Mouse (Mus musculus): Measurements from ENCODE around the gene Kmt2d. TPM values are rescaled to one million over a fixed set of nuclear protein-coding genes. Genes with fewer than 3 reads are reported as not detected.

Kmt2d gene
- polyA plus RNA-seq, 1 experiment from 2014 or later, result 13.7 TPM

DNA sequence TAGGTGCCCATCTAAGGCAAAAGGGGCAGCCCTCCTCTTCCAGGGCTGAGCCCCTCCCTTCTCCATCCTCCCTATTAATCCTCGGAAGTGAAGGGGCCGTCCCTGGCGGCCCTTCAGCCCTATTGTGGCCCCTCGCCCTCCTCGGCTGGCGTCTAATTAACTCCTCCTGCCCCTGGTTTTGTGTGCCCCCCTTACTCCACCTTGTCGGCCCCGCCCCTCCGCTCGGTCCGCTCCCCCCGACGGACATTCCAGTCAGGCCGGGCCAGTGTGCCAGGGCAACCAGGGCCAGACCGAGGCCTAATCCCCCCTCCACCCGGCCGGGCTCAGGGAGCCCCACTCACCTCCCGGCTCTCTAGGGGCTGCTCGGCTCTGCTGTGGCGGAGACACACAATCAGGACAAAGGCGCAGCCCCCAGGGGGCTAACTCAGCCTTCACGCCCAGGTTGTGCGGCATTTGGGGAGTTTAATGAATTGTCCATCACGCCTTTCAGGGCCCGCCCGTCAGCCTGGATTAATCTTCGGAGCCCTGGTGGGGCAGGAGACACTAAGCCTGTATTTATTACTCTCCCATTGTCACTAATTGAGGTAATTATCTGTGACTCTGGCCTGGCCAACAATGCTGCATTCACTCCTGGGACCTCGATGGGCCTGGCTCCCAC, 73.0 kb downstream of the Kmt2d start:
- no peak overlapping the region for H3K27ac ChIP-seq
- 0 out of 2 replicates have a peak overlapping the region, but pooled peaks have one; percentile 7 for H3K9ac ChIP-seq
- 0 out of 2 replicates have a peak overlapping the region, but pooled peaks have one; percentile 1 for H3K4me3 ChIP-seq
- WGBS, result under 1% methylated on average over 28 of the region's 28 CpGs
- H3K4me1 ChIP-seq, result peaks cover 27% of the 10 kb centered on the region
- peak; percentile 87 for ATAC-seq
- peak overlapping the region; percentile 41 for H3K4me2 ChIP-seq
- H3K27me3 ChIP-seq, result peaks cover 97% of the 10 kb centered on the region
- H3K9me3 ChIP-seq (replicated peaks), result no peaks in the 10 kb centered on the region
- no peaks in the 10 kb centered on the region for H3K36me3 ChIP-seq (ENCODE audit: poor library complexity, severe bottlenecking)

DNA sequence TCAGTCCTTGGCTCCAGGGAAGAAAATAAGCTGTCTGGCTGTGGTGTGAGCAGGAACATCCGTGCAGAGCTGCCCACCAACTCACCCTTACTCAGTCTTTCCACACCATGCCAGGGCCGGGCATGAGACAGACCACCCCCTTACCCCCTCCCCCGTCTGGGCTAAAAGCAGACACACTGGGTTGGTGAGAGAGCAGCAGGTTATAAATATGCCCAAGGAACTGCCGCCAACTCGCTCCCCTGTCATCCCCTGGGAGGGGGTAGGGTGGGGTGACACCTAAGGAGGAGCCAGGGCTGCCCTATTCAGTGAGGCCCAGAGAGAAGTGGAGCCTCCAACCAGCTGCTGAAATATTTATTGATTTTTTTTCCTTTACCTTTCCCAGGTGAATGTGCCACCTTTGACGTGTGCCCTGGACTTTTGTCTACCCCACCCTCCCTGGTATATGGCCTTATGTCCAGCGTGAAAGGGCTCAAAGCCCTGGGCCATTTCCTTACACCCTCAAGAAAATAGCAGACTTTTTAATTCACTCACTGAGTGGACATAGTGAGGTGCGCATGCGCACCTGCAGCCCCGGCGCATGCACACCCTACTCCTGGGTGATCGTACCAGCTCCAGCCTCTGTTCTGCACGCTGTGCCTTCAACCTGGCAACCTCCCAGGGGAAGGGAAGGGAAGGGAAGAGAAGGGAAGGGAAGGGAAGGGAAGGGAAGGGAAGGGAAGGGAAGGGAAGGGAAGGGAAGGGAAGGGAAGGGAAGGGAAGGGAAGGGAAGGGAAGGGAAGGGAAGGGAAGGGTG, 74.0 kb downstream of the Kmt2d start:
- H3K27me3 ChIP-seq, result peaks cover 97% of the 10 kb centered on the region
- H3K4me3 ChIP-seq, result no peak overlapping the region
- no peak overlapping the region for H3K27ac ChIP-seq
- H3K9me3 ChIP-seq (replicated peaks), result no peaks in the 10 kb centered on the region
- ATAC-seq, result peak; percentile 54; the same call in 1 of the 2 replicates
- H3K36me3 ChIP-seq (ENCODE audit: poor library complexity, severe bottlenecking), result no peaks in the 10 kb centered on the region
- peaks cover 34% of the 10 kb centered on the region for H3K4me1 ChIP-seq
- 2% methylated on average over 13 of the region's 13 CpGs for WGBS
- H3K9ac ChIP-seq, result no peak overlapping the region
- no peak overlapping the region for H3K4me2 ChIP-seq

DNA sequence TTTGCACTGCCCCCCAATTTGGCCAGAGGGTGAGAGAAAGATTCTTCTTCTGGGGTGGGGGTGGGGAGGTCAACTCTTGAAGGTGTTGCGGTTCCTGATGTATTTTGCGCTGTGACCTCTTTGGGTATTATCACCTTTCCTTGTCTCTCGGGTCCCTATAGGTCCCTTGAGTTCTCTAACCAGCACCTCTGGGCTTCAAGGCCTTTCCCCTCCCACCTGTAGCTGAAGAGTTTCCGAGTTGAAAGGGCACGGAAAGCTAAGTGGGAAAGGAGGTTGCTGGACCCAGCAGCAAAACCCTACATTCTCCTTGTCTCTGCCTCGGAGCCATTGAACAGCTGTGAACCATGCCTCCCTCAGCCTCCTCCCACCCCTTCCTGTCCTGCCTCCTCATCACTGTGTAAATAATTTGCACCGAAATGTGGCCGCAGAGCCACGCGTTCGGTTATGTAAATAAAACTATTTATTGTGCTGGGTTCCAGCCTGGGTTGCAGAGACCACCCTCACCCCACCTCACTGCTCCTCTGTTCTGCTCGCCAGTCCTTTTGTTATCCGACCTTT, 77.8 kb downstream of the Kmt2d start:
- 3% methylated on average over 13 of the region's 13 CpGs for WGBS
- Histone ChIP-seq H3K4me3 (peak overlapping the region; percentile 27; the same call in 1 of the 2 replicates), H3K9ac (no peak overlapping the region), H3K4me1 (peaks cover 40% of the 10 kb centered on the region), H3K36me3 (ENCODE audit: poor library complexity, severe bottlenecking) (no peaks in the 10 kb centered on the region), H3K27ac (no peak overlapping the region), H3K27me3 (peaks cover 97% of the 10 kb centered on the region), H3K4me2 (peak overlapping the region; percentile 46; the same call in 1 of the 2 replicates), H3K9me3 (replicated peaks) (no peaks in the 10 kb centered on the region)
- ATAC-seq, result no peak

DNA sequence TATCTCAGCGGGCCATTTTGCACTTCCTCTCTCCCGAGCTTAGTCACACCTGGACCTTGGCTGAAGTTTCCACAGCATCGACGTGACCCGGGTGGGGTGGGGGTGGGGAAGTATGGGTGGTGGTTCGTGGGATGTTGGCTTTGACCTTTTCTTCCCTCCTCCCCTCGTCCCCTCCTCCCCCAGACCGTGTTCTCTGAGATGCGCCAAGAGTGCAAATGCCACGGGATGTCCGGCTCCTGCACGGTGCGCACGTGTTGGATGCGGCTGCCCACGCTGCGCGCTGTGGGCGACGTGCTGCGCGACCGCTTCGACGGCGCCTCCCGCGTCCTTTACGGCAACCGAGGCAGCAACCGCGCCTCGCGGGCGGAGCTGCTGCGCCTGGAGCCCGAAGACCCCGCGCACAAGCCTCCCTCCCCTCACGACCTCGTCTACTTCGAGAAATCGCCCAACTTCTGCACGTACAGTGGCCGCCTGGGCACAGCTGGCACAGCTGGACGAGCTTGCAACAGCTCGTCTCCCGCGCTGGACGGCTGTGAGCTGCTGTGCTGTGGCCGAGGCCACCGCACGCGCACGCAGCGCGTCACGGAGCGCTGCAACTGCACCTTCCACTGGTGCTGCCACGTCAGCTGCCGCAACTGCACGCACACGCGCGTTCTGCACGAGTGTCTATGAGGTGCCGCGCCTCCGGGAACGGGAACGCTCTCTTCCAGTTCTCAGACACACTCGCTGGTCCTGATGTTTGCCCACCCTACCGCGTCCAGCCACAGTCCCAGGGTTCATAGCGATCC, 78.6 kb downstream of the Kmt2d start:
- H3K27ac ChIP-seq, result no peak overlapping the region
- H3K4me1 ChIP-seq, result peaks cover 33% of the 10 kb centered on the region
- H3K9ac ChIP-seq, result no peak overlapping the region
- WGBS, result under 1% methylated on average over 75 of the region's 75 CpGs
- peak overlapping the region; percentile 27 for H3K4me3 ChIP-seq
- H3K27me3 ChIP-seq, result peaks cover 98% of the 10 kb centered on the region
- H3K36me3 ChIP-seq (ENCODE audit: poor library complexity, severe bottlenecking), result no peaks in the 10 kb centered on the region
- peak overlapping the region; percentile 46 for H3K4me2 ChIP-seq
- H3K9me3 ChIP-seq (replicated peaks), result no peaks in the 10 kb centered on the region
- ATAC-seq, result peak; percentile 46; the same call in 1 of the 2 replicates

DNA sequence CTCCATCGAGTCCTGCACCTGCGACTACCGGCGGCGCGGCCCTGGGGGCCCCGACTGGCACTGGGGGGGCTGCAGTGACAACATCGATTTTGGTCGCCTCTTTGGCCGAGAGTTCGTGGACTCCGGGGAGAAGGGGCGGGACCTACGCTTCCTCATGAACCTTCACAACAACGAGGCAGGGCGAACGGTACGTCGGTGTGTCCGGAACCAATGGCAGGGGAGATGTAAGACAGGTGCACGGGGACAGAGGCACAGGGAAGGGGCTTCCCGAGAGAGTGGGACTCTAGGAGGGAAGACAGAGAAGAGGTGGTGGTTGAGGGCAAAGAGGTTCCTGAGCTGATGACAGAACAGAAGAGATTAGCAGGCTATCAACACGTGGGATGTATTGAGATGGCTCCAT, 79.2 kb downstream of the Kmt2d start:
- no peaks in the 10 kb centered on the region for H3K36me3 ChIP-seq (ENCODE audit: poor library complexity, severe bottlenecking)
- peaks cover 100% of the 10 kb centered on the region for H3K27me3 ChIP-seq
- no peak overlapping the region for H3K4me2 ChIP-seq
- peak overlapping the region; percentile 27 for H3K4me3 ChIP-seq
- no peak overlapping the region for H3K9ac ChIP-seq
- no peak for ATAC-seq
- no peaks in the 10 kb centered on the region for H3K9me3 ChIP-seq (replicated peaks)
- WGBS, result under 1% methylated on average over 23 of the region's 23 CpGs
- H3K4me1 ChIP-seq, result peaks cover 29% of the 10 kb centered on the region
- no peak overlapping the region for H3K27ac ChIP-seq

DNA sequence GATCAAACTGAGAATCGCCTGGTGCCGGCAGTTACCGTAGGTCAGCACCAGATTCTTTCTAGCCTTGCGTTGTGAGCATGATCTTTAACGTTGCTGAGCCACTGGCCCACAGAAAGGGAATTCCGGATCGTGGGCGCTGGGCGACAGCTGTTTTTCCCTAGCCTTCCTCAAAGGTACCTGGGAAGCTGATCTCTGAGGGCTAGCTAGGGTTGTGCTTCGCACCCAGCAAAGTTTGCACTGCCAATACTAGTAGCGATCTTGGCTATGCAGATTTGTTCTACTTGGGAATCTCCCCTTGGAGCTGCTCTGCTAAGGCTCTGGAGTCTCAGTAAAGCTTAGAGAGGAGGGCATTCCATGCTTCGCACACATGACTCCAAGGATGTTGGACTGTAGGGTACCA, 79.8 kb downstream of the Kmt2d start:
- Histone ChIP-seq H3K27ac (no peak overlapping the region), H3K4me2 (no peak overlapping the region), H3K4me1 (peaks cover 23% of the 10 kb centered on the region), H3K9me3 (replicated peaks) (no peaks in the 10 kb centered on the region), H3K36me3 (ENCODE audit: poor library complexity, severe bottlenecking) (no peaks in the 10 kb centered on the region), H3K27me3 (peaks cover 100% of the 10 kb centered on the region), H3K9ac (no peak overlapping the region), H3K4me3 (0 out of 2 replicates have a peak overlapping the region, but pooled peaks have one; percentile 2)
- 1% methylated on average over 12 of the region's 12 CpGs for WGBS
- no peak for ATAC-seq

DNA sequence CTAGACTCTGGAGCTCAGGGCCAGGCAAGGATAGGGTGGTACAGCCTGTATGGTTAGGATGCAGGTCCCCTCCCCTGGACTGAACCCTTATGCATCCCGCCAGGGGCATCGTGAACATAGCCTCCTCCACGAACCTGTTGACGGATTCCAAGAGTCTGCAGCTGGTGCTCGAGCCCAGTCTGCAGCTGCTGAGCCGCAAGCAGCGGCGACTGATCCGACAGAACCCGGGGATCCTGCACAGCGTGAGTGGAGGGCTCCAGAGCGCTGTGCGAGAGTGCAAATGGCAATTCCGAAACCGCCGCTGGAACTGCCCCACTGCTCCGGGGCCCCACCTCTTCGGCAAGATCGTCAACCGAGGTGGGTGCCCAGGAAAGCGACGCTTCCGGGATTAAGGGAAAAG, 80.2 kb downstream of the Kmt2d start:
- Histone ChIP-seq H3K36me3 (ENCODE audit: poor library complexity, severe bottlenecking) (no peaks in the 10 kb centered on the region), H3K9me3 (replicated peaks) (0 out of 2 replicates have a peak, but pooled peaks cover 2% of the 10 kb centered on the region), H3K4me2 (no peak overlapping the region), H3K27me3 (peaks cover 99% of the 10 kb centered on the region), H3K27ac (no peak overlapping the region), H3K4me3 (0 out of 2 replicates have a peak overlapping the region, but pooled peaks have one; percentile 2), H3K4me1 (peaks cover 23% of the 10 kb centered on the region), H3K9ac (no peak overlapping the region)
- under 1% methylated on average over 23 of the region's 23 CpGs for WGBS
- ATAC-seq, result no peak

DNA sequence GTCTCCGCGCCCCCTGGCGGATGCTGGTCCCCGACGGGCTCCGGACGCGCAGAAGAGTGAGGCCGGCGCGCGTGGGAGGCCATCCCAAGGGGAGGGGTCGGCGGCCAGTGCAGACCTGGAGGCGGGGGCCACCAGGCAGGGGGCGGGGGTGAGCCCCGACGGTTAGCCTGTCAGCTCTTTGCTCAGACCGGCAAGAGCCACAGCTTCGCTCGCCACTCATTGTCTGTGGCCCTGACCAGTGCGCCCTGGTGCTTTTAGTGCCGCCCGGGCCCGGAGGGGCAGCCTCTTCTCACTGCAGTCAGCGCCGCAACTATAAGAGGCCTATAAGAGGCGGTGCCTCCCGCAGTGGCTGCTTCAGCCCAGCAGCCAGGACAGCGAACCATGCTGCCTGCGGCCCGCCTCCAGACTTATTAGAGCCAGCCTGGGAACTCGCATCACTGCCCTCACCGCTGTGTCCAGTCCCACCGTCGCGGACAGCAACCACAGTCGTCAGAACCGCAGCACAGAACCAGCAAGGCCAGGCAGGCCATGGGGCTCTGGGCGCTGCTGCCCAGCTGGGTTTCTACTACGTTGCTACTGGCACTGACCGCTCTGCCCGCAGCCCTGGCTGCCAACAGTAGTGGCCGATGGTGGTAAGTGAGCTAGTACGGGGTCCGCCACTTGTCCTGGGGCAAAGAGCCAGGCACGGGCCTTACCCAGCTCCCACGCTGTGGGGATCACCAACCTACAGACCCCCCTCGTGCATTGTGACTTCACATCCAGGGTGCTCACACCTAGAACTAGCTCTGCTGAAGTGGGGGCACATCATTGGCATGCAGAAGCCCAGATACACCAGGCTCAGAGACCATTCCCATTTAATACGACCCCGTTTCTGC, 81.1 kb downstream of the Kmt2d start, which contains the start of gene Wnt1:
Gene Wnt1, plus strand, starts transcription at position 197 of the 875 bp plus-strand sequence.
- Histone ChIP-seq H3K27me3 (peaks cover 99% of the 10 kb centered on the region), H3K4me1 (peaks cover 23% of the 10 kb centered on the region), H3K36me3 (ENCODE audit: poor library complexity, severe bottlenecking) (no peaks in the 10 kb centered on the region), H3K9me3 (replicated peaks) (0 out of 2 replicates have a peak, but pooled peaks cover 4% of the 10 kb centered on the region), H3K4me3 (no peak within 1 kb of the TSS; the same call in 1 of the 2 replicates), H3K4me2 (no peak within 1 kb of the TSS; the same call in 1 of the 2 replicates), H3K9ac (no peak within 1 kb of the TSS), H3K27ac (no peak within 1 kb of the TSS)
- no peak for ATAC-seq
- WGBS, result under 1% methylated on average over 49 of the region's 51 CpGs

DNA sequence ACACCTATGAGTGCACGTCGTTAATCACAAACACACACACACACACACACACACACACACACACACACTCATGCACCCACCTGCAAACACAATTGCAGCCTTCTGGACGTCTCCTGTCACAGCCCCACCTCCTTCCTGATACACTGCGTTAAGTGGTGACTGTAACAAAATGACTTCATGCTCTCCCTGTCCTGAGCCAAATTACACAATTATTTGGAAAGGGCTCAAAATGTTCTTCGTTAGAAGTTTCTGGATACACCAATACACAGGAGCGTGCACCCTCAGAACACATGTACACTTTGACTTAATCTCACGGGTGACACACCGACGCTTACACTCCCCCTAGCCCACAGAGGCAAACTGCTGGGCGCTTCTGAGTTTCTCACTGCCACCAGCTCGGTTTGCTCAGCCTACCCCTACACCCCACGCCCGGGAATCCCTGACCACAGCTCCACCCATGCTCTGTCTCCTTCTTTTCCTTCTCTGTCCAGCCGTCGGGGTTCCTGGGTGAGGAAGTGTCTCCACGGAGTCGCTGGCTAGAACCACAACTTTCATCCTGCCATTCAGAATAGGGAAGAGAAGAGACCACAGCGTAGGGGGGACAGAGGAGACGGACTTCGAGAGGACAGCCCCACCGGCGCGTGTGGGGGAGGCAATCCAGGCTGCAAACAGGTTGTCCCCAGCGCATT, 81.9 kb downstream of the Kmt2d start:
- Histone ChIP-seq H3K36me3 (ENCODE audit: poor library complexity, severe bottlenecking) (no peaks in the 10 kb centered on the region), H3K27ac (no peak overlapping the region), H3K9me3 (replicated peaks) (0 out of 2 replicates have a peak, but pooled peaks cover 4% of the 10 kb centered on the region), H3K4me2 (no peak overlapping the region), H3K4me1 (peaks cover 23% of the 10 kb centered on the region), H3K27me3 (peaks cover 99% of the 10 kb centered on the region), H3K4me3 (no peak overlapping the region), H3K9ac (no peak overlapping the region)
- ATAC-seq, result no peak
- WGBS, result 11% methylated on average over 24 of the region's 24 CpGs

DNA sequence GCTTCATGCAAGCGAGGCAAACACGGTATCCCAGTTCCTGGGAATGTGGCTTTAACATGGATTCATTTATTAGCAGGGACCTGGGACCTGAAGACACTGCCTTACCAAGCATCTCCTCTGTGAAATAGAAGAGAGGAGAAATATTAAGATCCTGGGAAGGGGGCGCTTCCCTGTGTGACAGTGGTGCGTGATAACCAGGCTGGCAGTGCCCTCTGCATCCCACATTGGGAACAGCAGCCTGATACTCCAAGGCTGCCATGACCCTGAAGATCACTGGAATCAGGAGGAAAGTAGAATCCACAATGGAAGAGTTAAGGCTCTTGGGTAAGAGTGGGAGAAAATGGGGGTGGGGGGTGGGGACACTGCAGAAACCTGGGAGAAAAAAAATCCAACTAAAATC, 83.1 kb downstream of the Kmt2d start:
- no peak overlapping the region for H3K4me2 ChIP-seq
- ATAC-seq, result no peak
- H3K4me1 ChIP-seq, result peaks cover 19% of the 10 kb centered on the region
- no peak overlapping the region for H3K9ac ChIP-seq
- H3K27ac ChIP-seq, result no peak overlapping the region
- 0 out of 2 replicates have a peak, but pooled peaks cover 4% of the 10 kb centered on the region for H3K9me3 ChIP-seq (replicated peaks)
- H3K27me3 ChIP-seq, result peaks cover 95% of the 10 kb centered on the region
- H3K4me3 ChIP-seq, result no peak overlapping the region
- 31% methylated on average over 4 of the region's 4 CpGs for WGBS
- H3K36me3 ChIP-seq (ENCODE audit: poor library complexity, severe bottlenecking), result no peaks in the 10 kb centered on the region

All from forebrain, embryonic 13.5 days (tissue).